Mouse (Mus musculus): ENCODE data around the gene Wdfy3. TPM values are rescaled to one million over a fixed set of nuclear protein-coding genes. Genes with fewer than 3 reads are reported as not detected.

Gene Wdfy3
- polyA plus RNA-seq, 1 experiment from 2014 or later: 15.3 TPM

- Histone ChIP-seq H3K27me3 (replicated peaks; ENCODE audit: control insufficient read depth, insufficient read depth, low read length) (no peaks in the 10 kb centered on the region), H3K4me1 (ENCODE audit: control insufficient read depth, insufficient read depth, low read length) (no peaks in the 10 kb centered on the region), H3K27ac (ENCODE audit: low read depth, low read length) (no peak overlapping the region), H3K36me3 (ENCODE audit: control insufficient read depth, insufficient read depth, low read length) (peaks cover 24% of the 10 kb centered on the region), H3K4me2 (ENCODE audit: low read length) (no peak overlapping the region), H3K9me3 (replicated peaks; ENCODE audit: control insufficient read depth, low read length) (no peaks in the 10 kb centered on the region), H3K9ac (ENCODE audit: low read length) (no peak overlapping the region), H3K4me3 (ENCODE audit: low read depth, low read length) (no peak overlapping the region)
- DNase-seq (ENCODE audit: low spot score): no peak
- no peak for ATAC-seq
- 85% methylated on average over 16 of the region's 16 CpGs for WGBS
Measured at GRCm38 (mm10) chr5:102022018-102022898, 47.5 kb downstream of the Wdfy3 start.

GRCm38 (mm10) chr5:102014235-102014634, 55.5 kb downstream of the Wdfy3 start:
- ATAC-seq: peak; percentile 87
- no peak overlapping the region for H3K27ac ChIP-seq (ENCODE audit: low read depth, low read length)

GRCm38 (mm10) chr5:102013781-102014180, 55.9 kb downstream of the Wdfy3 start:
- H3K27me3 ChIP-seq (replicated peaks; ENCODE audit: control insufficient read depth, insufficient read depth, low read length): no peaks in the 10 kb centered on the region
- no peaks in the 10 kb centered on the region; the same call in 1 of the 2 replicates for H3K36me3 ChIP-seq (ENCODE audit: control insufficient read depth, insufficient read depth, low read length)
- 0 out of 2 replicates have a peak overlapping the region, but pooled peaks have one; percentile 27 for H3K27ac ChIP-seq (ENCODE audit: low read depth, low read length)
- H3K4me2 ChIP-seq (ENCODE audit: low read length): peak overlapping the region; percentile 3; the same call in 1 of the 2 replicates
- DNase-seq (ENCODE audit: low spot score): no peak
- WGBS: 62% methylated on average over 7 of the region's 7 CpGs
- H3K9me3 ChIP-seq (replicated peaks; ENCODE audit: control insufficient read depth, low read length): no peaks in the 10 kb centered on the region
- H3K4me1 ChIP-seq (ENCODE audit: control insufficient read depth, insufficient read depth, low read length): no peaks in the 10 kb centered on the region
- no peak overlapping the region for H3K4me3 ChIP-seq (ENCODE audit: low read depth, low read length)
- ATAC-seq: peak; percentile 24
- no peak overlapping the region for H3K9ac ChIP-seq (ENCODE audit: low read length)

More at GRCm38 (mm10) chr5:102014235-102014634, 55.5 kb downstream of the Wdfy3 start:
- no peaks in the 10 kb centered on the region for H3K4me1 ChIP-seq (ENCODE audit: control insufficient read depth, insufficient read depth, low read length)
- H3K9ac ChIP-seq (ENCODE audit: low read length): no peak overlapping the region
- no peaks in the 10 kb centered on the region; the same call in 1 of the 2 replicates for H3K36me3 ChIP-seq (ENCODE audit: control insufficient read depth, insufficient read depth, low read length)
- peak; percentile 83 for DNase-seq (ENCODE audit: low spot score)
- H3K4me3 ChIP-seq (ENCODE audit: low read depth, low read length): no peak overlapping the region
- no peaks in the 10 kb centered on the region for H3K27me3 ChIP-seq (replicated peaks; ENCODE audit: control insufficient read depth, insufficient read depth, low read length)
- WGBS: 25% methylated on average over 8 of the region's 8 CpGs
- H3K4me2 ChIP-seq (ENCODE audit: low read length): peak overlapping the region; percentile 3; the same call in 1 of the 2 replicates
- no peaks in the 10 kb centered on the region for H3K9me3 ChIP-seq (replicated peaks; ENCODE audit: control insufficient read depth, low read length)

- H3K9ac ChIP-seq (ENCODE audit: low read length): no peak overlapping the region
- H3K27ac ChIP-seq (ENCODE audit: low read depth, low read length): no peak overlapping the region
- H3K4me1 ChIP-seq (ENCODE audit: control insufficient read depth, insufficient read depth, low read length): no peaks in the 10 kb centered on the region
- no peaks in the 10 kb centered on the region for H3K9me3 ChIP-seq (replicated peaks; ENCODE audit: control insufficient read depth, low read length)
- 97% methylated on average over 2 of the region's 2 CpGs for WGBS
- ATAC-seq (no peak), DNase-seq (ENCODE audit: low spot score) (no peak)
- no peaks in the 10 kb centered on the region for H3K27me3 ChIP-seq (replicated peaks; ENCODE audit: control insufficient read depth, insufficient read depth, low read length)
- no peak overlapping the region for H3K4me3 ChIP-seq (ENCODE audit: low read depth, low read length)
- peaks cover 9% of the 10 kb centered on the region for H3K36me3 ChIP-seq (ENCODE audit: control insufficient read depth, insufficient read depth, low read length)
- no peak overlapping the region for H3K4me2 ChIP-seq (ENCODE audit: low read length)
Measured at GRCm38 (mm10) chr5:102010961-102011360, 58.8 kb downstream of the Wdfy3 start.

- DNase-seq (ENCODE audit: low spot score) (no peak), ATAC-seq (no peak)
- Histone ChIP-seq H3K27me3 (replicated peaks; ENCODE audit: control insufficient read depth, insufficient read depth, low read length) (no peaks in the 10 kb centered on the region), H3K9ac (ENCODE audit: low read length) (no peak overlapping the region), H3K36me3 (ENCODE audit: control insufficient read depth, insufficient read depth, low read length) (peaks cover 9% of the 10 kb centered on the region), H3K4me1 (ENCODE audit: control insufficient read depth, insufficient read depth, low read length) (no peaks in the 10 kb centered on the region), H3K27ac (ENCODE audit: low read depth, low read length) (no peak overlapping the region), H3K4me2 (ENCODE audit: low read length) (no peak overlapping the region), H3K9me3 (replicated peaks; ENCODE audit: control insufficient read depth, low read length) (no peaks in the 10 kb centered on the region), H3K4me3 (ENCODE audit: low read depth, low read length) (no peak overlapping the region)
- WGBS: 73% methylated on average over 6 of the region's 6 CpGs
Measured at GRCm38 (mm10) chr5:102009606-102010005, 60.1 kb downstream of the Wdfy3 start.

GRCm38 (mm10) chr5:102008712-102009111, 61.0 kb downstream of the Wdfy3 start:
- Histone ChIP-seq H3K4me1 (ENCODE audit: control insufficient read depth, insufficient read depth, low read length) (no peaks in the 10 kb centered on the region), H3K4me3 (ENCODE audit: low read depth, low read length) (no peak overlapping the region), H3K4me2 (ENCODE audit: low read length) (no peak overlapping the region), H3K9me3 (replicated peaks; ENCODE audit: control insufficient read depth, low read length) (no peaks in the 10 kb centered on the region), H3K9ac (ENCODE audit: low read length) (no peak overlapping the region), H3K36me3 (ENCODE audit: control insufficient read depth, insufficient read depth, low read length) (peaks cover 9% of the 10 kb centered on the region), H3K27me3 (replicated peaks; ENCODE audit: control insufficient read depth, insufficient read depth, low read length) (no peaks in the 10 kb centered on the region), H3K27ac (ENCODE audit: low read depth, low read length) (no peak overlapping the region)
- DNase-seq (ENCODE audit: low spot score): no peak
- no peak for ATAC-seq
- 83% methylated on average over 7 of the region's 7 CpGs for WGBS

- DNase-seq (ENCODE audit: low spot score) (no peak), ATAC-seq (no peak)
- H3K9ac ChIP-seq (ENCODE audit: low read length): no peak overlapping the region
- WGBS: 92% methylated on average over 6 of the region's 6 CpGs
- no peak overlapping the region for H3K4me2 ChIP-seq (ENCODE audit: low read length)
- no peak overlapping the region for H3K27ac ChIP-seq (ENCODE audit: low read depth, low read length)
- H3K4me3 ChIP-seq (ENCODE audit: low read depth, low read length): no peak overlapping the region
- H3K9me3 ChIP-seq (replicated peaks; ENCODE audit: control insufficient read depth, low read length): no peaks in the 10 kb centered on the region
- peaks cover 9% of the 10 kb centered on the region for H3K36me3 ChIP-seq (ENCODE audit: control insufficient read depth, insufficient read depth, low read length)
- no peaks in the 10 kb centered on the region for H3K27me3 ChIP-seq (replicated peaks; ENCODE audit: control insufficient read depth, insufficient read depth, low read length)
- H3K4me1 ChIP-seq (ENCODE audit: control insufficient read depth, insufficient read depth, low read length): no peaks in the 10 kb centered on the region
Measured at GRCm38 (mm10) chr5:102006218-102006941, 63.3 kb downstream of the Wdfy3 start.

GRCm38 (mm10) chr5:102003371-102003770, 66.3 kb downstream of the Wdfy3 start:
- no peak overlapping the region for H3K27ac ChIP-seq (ENCODE audit: low read depth, low read length)
- H3K4me2 ChIP-seq (ENCODE audit: low read length): no peak overlapping the region
- H3K27me3 ChIP-seq (replicated peaks; ENCODE audit: control insufficient read depth, insufficient read depth, low read length): no peaks in the 10 kb centered on the region
- WGBS: 83% methylated on average over 3 of the region's 3 CpGs
- ATAC-seq (no peak), DNase-seq (ENCODE audit: low spot score) (no peak)
- no peak overlapping the region for H3K4me3 ChIP-seq (ENCODE audit: low read depth, low read length)
- H3K4me1 ChIP-seq (ENCODE audit: control insufficient read depth, insufficient read depth, low read length): no peaks in the 10 kb centered on the region
- no peak overlapping the region for H3K9ac ChIP-seq (ENCODE audit: low read length)
- H3K36me3 ChIP-seq (ENCODE audit: control insufficient read depth, insufficient read depth, low read length): peaks cover 8% of the 10 kb centered on the region
- no peaks in the 10 kb centered on the region for H3K9me3 ChIP-seq (replicated peaks; ENCODE audit: control insufficient read depth, low read length)
